Mouse (Mus musculus): ENCODE data around the gene Zfp618. TPM values are rescaled to one million over a fixed set of nuclear protein-coding genes. Genes with fewer than 3 reads are reported as not detected.

Gene Zfp618
- total RNA-seq (2014; rRNA removed; ENCODE audit: low replicate concordance) (5.9 and 7.5 TPM in 2 replicates), polyA plus RNA-seq (2015; fragmentation: Nextera tagmentation; extraction: Ambion mirVana) (3.9 and 4.2 TPM in 2 replicates)

- TF ChIP-seq EP300 (IDR thresholded peaks at IDR 0.05; ENCODE audit: low read depth) (no peak), CTCF (IDR thresholded peaks at IDR 0.05; ENCODE audit: low read depth) (no peak)
These were observed at the start of gene Zfp618 for GRCm38 (mm10) chr4:62965497-62966302. Gene Zfp618 (plus strand): TSS chr4:62965573.

GRCm38 (mm10) chr4:62917056-62917455 lies 48.3 kb upstream of the Zfp618 start:
- TF ChIP-seq CTCF (IDR thresholded peaks at IDR 0.05; ENCODE audit: low read depth) (no peak), EP300 (IDR thresholded peaks at IDR 0.05; ENCODE audit: low read depth) (no peak)
- H3K27ac ChIP-seq (ENCODE audit: low read depth) = no peak overlapping the region
- DNase-seq (ENCODE audit: low spot score) (no peak), ATAC-seq (ENCODE audit: insufficient read depth, low read depth) (no peak)
- no peak overlapping the region for H3K4me3 ChIP-seq (ENCODE audit: low read depth, low read length)
- H3K9me3 ChIP-seq (replicated peaks; ENCODE audit: control insufficient read depth, low read length) = no peaks in the 10 kb centered on the region
- no peaks in the 10 kb centered on the region for H3K36me3 ChIP-seq (replicated peaks; ENCODE audit: control insufficient read depth, insufficient read depth, low read length)
- H3K4me1 ChIP-seq (ENCODE audit: control insufficient read depth, insufficient read depth) = no peaks in the 10 kb centered on the region
- H3K4me2 ChIP-seq (ENCODE audit: low read depth, low read length) = no peak overlapping the region
- H3K27me3 ChIP-seq (ENCODE audit: control insufficient read depth, insufficient read depth, low read length) = no peaks in the 10 kb centered on the region
- no peak overlapping the region for H3K9ac ChIP-seq (replicated peaks; ENCODE audit: low read depth, low read length)
- 96% methylated on average over 8 of the region's 8 CpGs for WGBS

More at GRCm38 (mm10) chr4:62965497-62966302, at the start of gene Zfp618:
- Histone ChIP-seq H3K27ac (ENCODE audit: low read depth) (peak within 1 kb of the TSS; percentile 63), H3K4me2 (ENCODE audit: low read depth, low read length) (peak within 1 kb of the TSS; percentile 86), H3K9me3 (replicated peaks; ENCODE audit: control insufficient read depth, low read length) (no peaks in the 10 kb centered on the region), H3K9ac (replicated peaks; ENCODE audit: low read depth, low read length) (peak within 1 kb of the TSS; percentile 97), H3K4me1 (ENCODE audit: control insufficient read depth, insufficient read depth) (no peaks in the 10 kb centered on the region), H3K27me3 (ENCODE audit: control insufficient read depth, insufficient read depth, low read length) (no peaks in the 10 kb centered on the region), H3K4me3 (ENCODE audit: low read depth, low read length) (peak within 1 kb of the TSS; percentile 96), H3K36me3 (replicated peaks; ENCODE audit: control insufficient read depth, insufficient read depth, low read length) (no peaks in the 10 kb centered on the region)
- 1% methylated on average over 27 of the region's 86 CpGs for WGBS
- DNase-seq (ENCODE audit: low spot score) (peak; percentile 27), ATAC-seq (ENCODE audit: insufficient read depth, low read depth) (peak; percentile 74)

DNA sequence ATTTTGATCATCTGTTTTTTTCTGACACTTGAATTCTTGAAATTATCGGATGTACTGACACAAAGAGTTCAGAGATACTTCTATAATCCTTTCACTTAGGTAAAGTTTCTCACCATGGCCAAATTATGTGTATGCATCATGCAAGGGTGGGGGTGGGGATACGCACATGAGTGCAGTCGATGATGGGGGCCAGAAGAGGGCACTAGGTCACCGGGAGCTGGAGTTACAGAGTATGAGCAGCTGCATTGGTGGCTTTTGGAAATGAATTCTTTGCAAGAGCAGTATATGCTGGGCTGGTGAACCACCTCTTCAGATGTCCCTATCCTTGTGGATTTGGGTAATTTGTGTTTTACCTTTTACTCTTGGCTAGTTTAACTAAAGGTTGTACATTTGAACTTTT lies 31.6 kb upstream of the Zfp618 start:
- H3K9me3 ChIP-seq (replicated peaks; ENCODE audit: control insufficient read depth, low read length) = 0 out of 2 replicates have a peak, but pooled peaks cover 4% of the 10 kb centered on the region
- no peak for DNase-seq (ENCODE audit: low spot score)
- TF ChIP-seq CTCF (IDR thresholded peaks at IDR 0.05; ENCODE audit: low read depth) (peak; percentile 27), EP300 (IDR thresholded peaks at IDR 0.05; ENCODE audit: low read depth) (no peak)
- no peaks in the 10 kb centered on the region for H3K27me3 ChIP-seq (ENCODE audit: control insufficient read depth, insufficient read depth, low read length)
- no peak overlapping the region for H3K9ac ChIP-seq (replicated peaks; ENCODE audit: low read depth, low read length)
- no peak overlapping the region for H3K4me3 ChIP-seq (ENCODE audit: low read depth, low read length)
- H3K4me2 ChIP-seq (ENCODE audit: low read depth, low read length) = no peak overlapping the region
- no peak overlapping the region for H3K27ac ChIP-seq (ENCODE audit: low read depth)
- H3K36me3 ChIP-seq (replicated peaks; ENCODE audit: control insufficient read depth, insufficient read depth, low read length) = no peaks in the 10 kb centered on the region
- no peak for ATAC-seq (ENCODE audit: insufficient read depth, low read depth)
- WGBS = 77% methylated on average over 4 of the region's 4 CpGs
- no peaks in the 10 kb centered on the region for H3K4me1 ChIP-seq (ENCODE audit: control insufficient read depth, insufficient read depth)

DNA sequence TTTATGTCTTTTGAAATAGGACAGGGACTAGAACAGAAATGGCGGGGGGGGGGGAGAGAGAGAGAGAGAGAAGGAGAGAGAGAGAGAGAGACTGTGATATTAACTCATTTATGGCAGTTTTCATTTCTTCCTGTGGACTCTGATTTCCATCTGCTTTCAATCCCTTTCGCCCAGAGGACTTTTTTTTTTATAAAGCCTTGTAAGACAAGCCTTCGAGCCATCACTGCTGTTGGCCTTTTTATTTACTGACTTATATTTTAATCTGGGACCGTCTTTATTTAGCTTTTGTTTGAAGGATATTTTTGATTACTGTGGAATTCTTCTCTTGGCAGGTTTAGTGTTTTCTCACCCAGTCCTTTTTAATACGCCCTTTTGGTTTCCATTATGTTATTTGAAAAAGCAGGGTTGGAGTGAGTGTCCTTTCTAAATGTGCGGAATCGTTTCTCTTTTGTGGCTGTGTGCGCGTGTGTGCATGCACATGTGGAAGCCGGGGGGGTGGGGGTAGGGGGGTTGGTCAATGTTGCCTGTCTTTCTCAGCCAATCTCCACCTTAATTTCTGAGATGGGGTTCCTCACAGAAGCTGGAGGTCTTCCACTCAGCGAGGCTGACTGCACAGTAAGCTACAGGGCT lies 29.7 kb upstream of the Zfp618 start:
- H3K4me1 ChIP-seq (ENCODE audit: control insufficient read depth, insufficient read depth) = no peaks in the 10 kb centered on the region
- no peak for TF ChIP-seq EP300 (IDR thresholded peaks at IDR 0.05; ENCODE audit: low read depth)
- no peak for TF ChIP-seq CTCF (IDR thresholded peaks at IDR 0.05; ENCODE audit: low read depth)
- no peaks in the 10 kb centered on the region for H3K27me3 ChIP-seq (ENCODE audit: control insufficient read depth, insufficient read depth, low read length)
- ATAC-seq (ENCODE audit: insufficient read depth, low read depth) = no peak
- DNase-seq (ENCODE audit: low spot score) = no peak
- no peaks in the 10 kb centered on the region for H3K36me3 ChIP-seq (replicated peaks; ENCODE audit: control insufficient read depth, insufficient read depth, low read length)
- no peak overlapping the region for H3K4me3 ChIP-seq (ENCODE audit: low read depth, low read length)
- H3K4me2 ChIP-seq (ENCODE audit: low read depth, low read length) = no peak overlapping the region
- H3K27ac ChIP-seq (ENCODE audit: low read depth) = no peak overlapping the region
- 0 out of 2 replicates have a peak, but pooled peaks cover 4% of the 10 kb centered on the region for H3K9me3 ChIP-seq (replicated peaks; ENCODE audit: control insufficient read depth, low read length)
- no peak overlapping the region for H3K9ac ChIP-seq (replicated peaks; ENCODE audit: low read depth, low read length)
- WGBS = 66% methylated on average over 11 of the region's 11 CpGs

DNA sequence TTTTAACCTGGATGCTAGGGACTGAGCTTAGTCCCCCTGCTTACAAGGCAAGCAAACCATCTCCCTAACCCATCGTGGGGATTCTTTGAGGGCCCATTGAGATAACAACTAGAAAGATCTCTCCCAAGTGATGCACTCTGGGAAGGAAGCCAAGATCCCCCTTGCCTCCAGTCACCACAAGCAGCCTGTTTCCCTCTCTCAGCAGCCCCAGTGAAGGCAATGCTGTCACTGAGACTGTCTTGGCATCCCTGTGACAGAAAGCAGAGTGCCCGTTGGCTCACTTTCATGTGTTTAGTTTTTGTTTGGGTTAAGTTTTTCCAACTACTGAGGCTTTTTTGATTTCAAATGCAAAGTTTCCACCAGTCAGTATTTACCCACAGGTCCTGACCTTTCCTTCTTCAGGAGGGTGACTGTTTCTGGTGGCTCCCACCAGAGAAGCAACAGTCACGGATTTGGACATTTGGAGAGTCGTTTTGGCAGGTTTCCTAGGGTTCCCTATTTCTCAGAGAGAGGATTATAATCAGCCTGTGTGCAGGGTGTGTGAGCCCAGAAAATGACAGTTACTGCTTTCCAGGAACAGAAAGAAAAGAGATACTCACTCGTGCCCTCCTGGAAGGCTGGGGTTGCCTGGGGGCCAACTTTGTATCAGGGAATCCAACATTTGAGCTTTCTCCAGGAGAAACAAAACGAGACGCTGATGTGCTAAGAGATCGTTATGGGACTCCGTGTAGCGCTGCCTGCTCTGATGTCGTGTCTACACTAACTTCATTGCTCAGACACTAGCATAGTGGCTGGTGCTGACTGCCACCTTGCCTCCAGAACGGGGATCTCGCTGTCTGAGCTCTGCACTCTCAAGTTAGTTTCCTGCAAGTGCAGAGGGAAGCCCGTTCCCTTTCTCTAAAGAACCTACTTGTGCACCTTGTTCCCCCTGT lies 23.1 kb upstream of the Zfp618 start:
- 0 out of 2 replicates have a peak, but pooled peaks cover 4% of the 10 kb centered on the region for H3K4me1 ChIP-seq (ENCODE audit: control insufficient read depth, insufficient read depth)
- H3K36me3 ChIP-seq (replicated peaks; ENCODE audit: control insufficient read depth, insufficient read depth, low read length) = no peaks in the 10 kb centered on the region
- DNase-seq (ENCODE audit: low spot score) (no peak), ATAC-seq (ENCODE audit: insufficient read depth, low read depth) (peak; percentile 36; the same call in 1 of the 2 replicates)
- no peak overlapping the region for H3K27ac ChIP-seq (ENCODE audit: low read depth)
- H3K9ac ChIP-seq (replicated peaks; ENCODE audit: low read depth, low read length) = no peak overlapping the region
- H3K9me3 ChIP-seq (replicated peaks; ENCODE audit: control insufficient read depth, low read length) = no peaks in the 10 kb centered on the region
- 41% methylated on average over 14 of the region's 14 CpGs for WGBS
- TF ChIP-seq CTCF (IDR thresholded peaks at IDR 0.05; ENCODE audit: low read depth) = no peak
- no peak for TF ChIP-seq EP300 (IDR thresholded peaks at IDR 0.05; ENCODE audit: low read depth)
- H3K27me3 ChIP-seq (ENCODE audit: control insufficient read depth, insufficient read depth, low read length) = no peaks in the 10 kb centered on the region
- H3K4me2 ChIP-seq (ENCODE audit: low read depth, low read length) = peak overlapping the region; percentile 35
- no peak overlapping the region for H3K4me3 ChIP-seq (ENCODE audit: low read depth, low read length)

Data from heart, postnatal 0 days (tissue).